Mouse (Mus musculus) neural tube, embryonic 12.5 days (tissue): Measurements from ENCODE around the gene Pycr2. TPM values are rescaled to one million over a fixed set of nuclear protein-coding genes. Genes with fewer than 3 reads are reported as not detected.

Experiments
- ATAC-seq: fragments of 200-750 bp; cut with Nextera tagmentation; 2 replicates; pipeline ENCODE4 v1.8.0; 2017; ENCODE audit warnings: low read depth, mild to moderate bottlenecking, moderate TSS enrichment, moderate library complexity; ENCODE audit not compliant: low FRiP score
- H3K27ac ChIP-seq: fragments of 300-500 bp; sonication (generic); 2 replicates; pipeline ENCODE4 v1.5.1; 2016
- H3K27me3 ChIP-seq: fragments of 300-500 bp; sonication (generic); replicated peaks from 2 replicates; pipeline ENCODE4 v1.6.1; 2016; ENCODE audit warnings: mild to moderate bottlenecking
- H3K36me3 ChIP-seq: fragments of 300-500 bp; sonication (generic); 2 replicates; pipeline ENCODE4 v1.6.1; 2016; ENCODE audit warnings: mild to moderate bottlenecking
- H3K4me1 ChIP-seq: fragments of 300-500 bp; sonication (generic); 2 replicates; pipeline ENCODE4 v1.6.1; 2016
- H3K4me2 ChIP-seq: fragments of 300-500 bp; sonication (generic); replicated peaks from 2 replicates; pipeline ENCODE4 v1.6.1; 2016; ENCODE audit warnings: mild to moderate bottlenecking
- H3K4me3 ChIP-seq: fragments of 300-500 bp; sonication (generic); 2 replicates; pipeline ENCODE4 v1.5.1; 2016
- H3K9ac ChIP-seq: fragments of 300-500 bp; sonication (generic); 2 replicates; pipeline ENCODE4 v1.6.1; 2016; ENCODE audit warnings: mild to moderate bottlenecking
- H3K9me3 ChIP-seq: fragments of 300-500 bp; sonication (generic); 2 replicates; pipeline ENCODE4 v1.6.1; 2016; ENCODE audit warnings: mild to moderate bottlenecking
- WGBS: fragments of 180-500 bp; shearing (Covaris S2); methylation state at CpG from one replicate; pipeline ENCODE4 v1.1.7; 2016; 5-methylcytosine and 5-hydroxymethylcytosine counted together
- polyA plus RNA-seq: library from polyadenylated mRNA; unstranded; fragments of >200 nt; fragmentation: Nextera tagmentation; extraction: Ambion mirVana; gene quantifications from 2 replicates; pipeline ENCODE4 v1.2.1, GENCODE M21; 2016

Pycr2 gene
- polyA plus RNA-seq, 1 experiment from 2014 or later = 94.6 TPM

GRCm38 (mm10) chr1:180943896-180944295 is 39.8 kb downstream of the Pycr2 start:
- peaks cover 49% of the 10 kb centered on the region for H3K27me3 ChIP-seq
- H3K27ac ChIP-seq = no peak overlapping the region
- no peak overlapping the region for H3K4me2 ChIP-seq
- 83% methylated on average over 1 of the region's 1 CpGs for WGBS
- H3K36me3 ChIP-seq = no peaks in the 10 kb centered on the region
- no peak overlapping the region for H3K4me3 ChIP-seq
- H3K4me1 ChIP-seq = peaks cover 24% of the 10 kb centered on the region
- H3K9ac ChIP-seq = no peak overlapping the region
- no peak for ATAC-seq
- no peaks in the 10 kb centered on the region for H3K9me3 ChIP-seq

GRCm38 (mm10) chr1:180944553-180944952 is 40.5 kb downstream of the Pycr2 start:
- peaks cover 24% of the 10 kb centered on the region for H3K4me1 ChIP-seq
- no peak for ATAC-seq
- no peak overlapping the region for H3K4me2 ChIP-seq
- no peaks in the 10 kb centered on the region for H3K36me3 ChIP-seq
- H3K27ac ChIP-seq = no peak overlapping the region
- 71% methylated on average over 4 of the region's 4 CpGs for WGBS
- H3K9me3 ChIP-seq = no peaks in the 10 kb centered on the region
- no peak overlapping the region for H3K9ac ChIP-seq
- H3K27me3 ChIP-seq = peaks cover 49% of the 10 kb centered on the region
- H3K4me3 ChIP-seq = no peak overlapping the region

GRCm38 (mm10) chr1:180945001-180945980 is 41.2 kb downstream of the Pycr2 start:
- Histone ChIP-seq H3K9ac (no peak overlapping the region), H3K36me3 (no peaks in the 10 kb centered on the region), H3K27me3 (peaks cover 44% of the 10 kb centered on the region), H3K4me3 (no peak overlapping the region), H3K4me1 (peaks cover 24% of the 10 kb centered on the region), H3K27ac (no peak overlapping the region), H3K4me2 (peak overlapping the region; percentile 25), H3K9me3 (no peaks in the 10 kb centered on the region)
- WGBS = 31% methylated on average over 20 of the region's 20 CpGs
- ATAC-seq = peak; percentile 35; the same call in 1 of the 2 replicates

GRCm38 (mm10) chr1:180946448-180946847 is 42.4 kb downstream of the Pycr2 start:
- Histone ChIP-seq H3K9ac (no peak overlapping the region), H3K4me1 (peaks cover 20% of the 10 kb centered on the region), H3K4me3 (no peak overlapping the region), H3K9me3 (no peaks in the 10 kb centered on the region), H3K4me2 (no peak overlapping the region), H3K27me3 (peaks cover 32% of the 10 kb centered on the region), H3K27ac (no peak overlapping the region), H3K36me3 (no peaks in the 10 kb centered on the region)
- 93% methylated on average over 6 of the region's 6 CpGs for WGBS
- ATAC-seq = no peak

GRCm38 (mm10) chr1:180952085-180952746 is 48.1 kb downstream of the Pycr2 start:
- no peaks in the 10 kb centered on the region for H3K27me3 ChIP-seq
- no peak overlapping the region for H3K4me3 ChIP-seq
- H3K9me3 ChIP-seq = no peaks in the 10 kb centered on the region
- WGBS = 78% methylated on average over 6 of the region's 6 CpGs
- H3K27ac ChIP-seq = no peak overlapping the region
- H3K4me1 ChIP-seq = no peaks in the 10 kb centered on the region
- no peaks in the 10 kb centered on the region for H3K36me3 ChIP-seq
- no peak overlapping the region for H3K4me2 ChIP-seq
- no peak for ATAC-seq
- no peak overlapping the region for H3K9ac ChIP-seq

- Histone ChIP-seq H3K4me1 (no peaks in the 10 kb centered on the region), H3K27ac (no peak overlapping the region), H3K9ac (no peak overlapping the region), H3K27me3 (no peaks in the 10 kb centered on the region), H3K9me3 (no peaks in the 10 kb centered on the region), H3K4me3 (no peak overlapping the region), H3K4me2 (no peak overlapping the region), H3K36me3 (no peaks in the 10 kb centered on the region)
- ATAC-seq = no peak
- WGBS = 97% methylated on average over 5 of the region's 5 CpGs
Measured at GRCm38 (mm10) chr1:180952808-180953207, 48.7 kb downstream of the Pycr2 start.

- no peaks in the 10 kb centered on the region for H3K9me3 ChIP-seq
- no peak overlapping the region for H3K27ac ChIP-seq
- WGBS = 91% methylated on average over 8 of the region's 8 CpGs
- no peak overlapping the region for H3K9ac ChIP-seq
- H3K4me2 ChIP-seq = no peak overlapping the region
- H3K36me3 ChIP-seq = no peaks in the 10 kb centered on the region
- ATAC-seq = no peak
- H3K4me1 ChIP-seq = no peaks in the 10 kb centered on the region
- H3K27me3 ChIP-seq = no peaks in the 10 kb centered on the region
- no peak overlapping the region for H3K4me3 ChIP-seq
Measured at GRCm38 (mm10) chr1:180956401-180956800, 52.3 kb downstream of the Pycr2 start.

- Histone ChIP-seq H3K27me3 (no peaks in the 10 kb centered on the region), H3K27ac (no peak overlapping the region), H3K9ac (no peak overlapping the region), H3K9me3 (no peaks in the 10 kb centered on the region), H3K36me3 (no peaks in the 10 kb centered on the region), H3K4me2 (no peak overlapping the region), H3K4me1 (no peaks in the 10 kb centered on the region), H3K4me3 (no peak overlapping the region)
- no peak for ATAC-seq
- WGBS = 86% methylated on average over 8 of the region's 8 CpGs
Measured at GRCm38 (mm10) chr1:180956973-180957381, 52.9 kb downstream of the Pycr2 start.

Other genes starting within 250 kb of the Pycr2 start
- 0.08 and 0.31 TPM in 2 replicates for gene Mixl1, start 207.3 kb upstream of the Pycr2 start, polyA plus RNA-seq
- 27.9 and 31.0 TPM in 2 replicates for gene Acbd3, start 178.2 kb upstream of the Pycr2 start, polyA plus RNA-seq
- gene H3f3a, start 90.3 kb upstream of the Pycr2 start, polyA plus RNA-seq = 3,506 and 3,654 TPM in 2 replicates
- gene Sde2, start 53.2 kb upstream of the Pycr2 start, polyA plus RNA-seq = 37.6 and 40.5 TPM in 2 replicates
- not detected in 2 replicates for gene Lefty2, start 11.2 kb upstream of the Pycr2 start, polyA plus RNA-seq
- gene Lefty1, start 30.7 kb downstream of the Pycr2 start, polyA plus RNA-seq = 0.28 and 0.46 TPM in 2 replicates
- 3.2 and 3.9 TPM in 2 replicates for gene Tmem63a, start 38.1 kb downstream of the Pycr2 start, polyA plus RNA-seq
- 2.8 and 3.0 TPM in 2 replicates for gene Ephx1, start 116.6 kb downstream of the Pycr2 start, polyA plus RNA-seq
- not detected in 2 replicates for gene 9130409I23Rik, start 146.9 kb downstream of the Pycr2 start, polyA plus RNA-seq
- gene Nvl, start 239.9 kb downstream of the Pycr2 start, polyA plus RNA-seq = 40.1 and 45.6 TPM in 2 replicates
- gene Cnih4, start 240.4 kb downstream of the Pycr2 start, polyA plus RNA-seq = 69.5 and 69.8 TPM in 2 replicates